Mouse (Mus musculus) mammary gland, adult 2 months (tissue): Measurements from ENCODE around the gene Magea1. TPM values are rescaled to one million over a fixed set of nuclear protein-coding genes. Genes with fewer than 3 reads are reported as not detected.

Source experiments
- polyA plus RNA-seq: library from polyadenylated mRNA; depleted of rRNA; stranded (reverse); fragments of >200 nt; gene quantifications from 2 replicates; pipeline ENCODE4 v1.2.3, GENCODE M21; 2012; ENCODE audit warnings: low replicate concordance; rRNA removed

The Magea1 gene
- not detected in 2 replicates for polyA plus RNA-seq

GRCm38 (mm10) chrX:155089693-155090092 lies at the start of gene Magea1:
Gene Magea1 (minus strand): TSS chrX:155089793.

DNA sequence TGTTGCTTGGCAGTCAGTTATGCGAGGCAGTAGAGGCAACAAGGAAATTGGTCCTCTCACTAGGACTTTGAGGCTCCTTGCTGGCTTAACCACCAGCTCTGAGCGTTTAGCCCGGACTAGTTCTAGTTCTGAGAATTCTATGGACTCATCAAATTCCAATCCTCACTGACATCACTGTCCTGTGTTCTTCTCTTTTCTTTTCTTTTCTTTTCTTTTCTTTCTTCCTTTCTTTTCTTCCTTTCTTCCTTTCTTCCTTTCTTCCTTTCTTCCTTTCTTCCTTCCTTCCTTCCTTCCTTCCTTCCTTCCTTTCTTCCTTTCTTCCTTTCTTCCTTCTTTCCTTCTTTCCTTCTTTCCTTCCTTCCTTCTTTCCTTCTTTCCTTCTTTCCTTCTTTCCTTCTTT lies 38.7 kb upstream of the Magea1 start, which contains the start of gene Cldn34b2:
Gene Cldn34b2, minus strand, starts transcription at position 101 of the 400 bp plus-strand sequence.

DNA sequence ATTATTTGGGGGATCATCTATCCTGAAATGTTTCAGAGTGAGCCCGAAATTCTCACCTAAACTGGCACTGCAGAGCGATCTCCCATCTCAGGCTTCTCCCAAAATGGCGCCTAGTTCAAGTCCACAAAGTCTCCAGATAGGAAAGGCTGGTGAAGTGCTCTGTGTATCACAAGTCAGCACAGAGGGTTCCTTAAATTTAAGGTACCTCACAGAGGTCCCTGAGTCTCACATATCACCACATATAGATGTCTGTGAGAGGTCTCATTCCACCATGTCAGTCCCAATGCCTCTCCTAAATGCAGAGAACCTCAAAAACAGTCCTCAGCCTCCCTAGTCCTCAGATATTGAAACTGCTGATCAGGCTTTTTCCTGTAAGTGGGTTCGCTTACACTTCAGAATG lies 4.0 kb upstream of the Magea1 start, which contains the start of gene Magea2:
Gene Magea2, minus strand, starts transcription at position 101 of the 400 bp plus-strand sequence.

GRCm38 (mm10) chrX:155063045-155063444 lies 26.5 kb downstream of the Magea1 start, which contains the start of gene Magea5:
Gene Magea5 (minus strand): TSS chrX:155063145.

Other genes with a start within 250 kb of the Magea1 start
- gene Cldn34b1, start 199.5 kb downstream of the Magea1 start, polyA plus RNA-seq: not detected in 2 replicates
- gene Magea6, start 153.8 kb downstream of the Magea1 start, polyA plus RNA-seq: not detected in 2 replicates
- gene Magea3, start 140.3 kb downstream of the Magea1 start, polyA plus RNA-seq: not detected in 2 replicates
- not detected in 2 replicates for gene Magea8, start 93.9 kb downstream of the Magea1 start, polyA plus RNA-seq
- gene Magea5, start 26.6 kb downstream of the Magea1 start, polyA plus RNA-seq: not detected in 2 replicates
- gene Magea2, start 3.9 kb upstream of the Magea1 start, polyA plus RNA-seq: not detected in 2 replicates
- not detected in 2 replicates for gene Cldn34b2, start 38.6 kb upstream of the Magea1 start, polyA plus RNA-seq
- gene Sat1, start 126.7 kb upstream of the Magea1 start, polyA plus RNA-seq: 17.6 and 51.3 TPM in 2 replicates
- 10.8 and 24.0 TPM in 2 replicates for gene Acot9, start 172.7 kb upstream of the Magea1 start, polyA plus RNA-seq